9 mouse cellular contexts compared by ENCODE assay signal in genomic region chr16:32147589-32148207, GRCm38 (mm10). TPM values are rescaled to one million over a fixed set of nuclear protein-coding genes. Genes with fewer than 3 reads are reported as not detected.
A peak's percentile ranks its signal among the peaks of the same experiment; 100 is the strongest.
DNase-seq lines count a peak whose midpoint lies in the region; ATAC-seq and TF ChIP-seq lines count a peak whose summit lies in the region.
"Had no signal": no experiment of that assay in that cellular context is flagged by ENCODE, and none has a peak within 500 bp of the region (broad histone marks: within the 10 kb centered on the region; RNA-seq: fewer than 3 reads in every experiment).

No protein-coding gene starts in this region.

- H3K4me2 ChIP-seq in forebrain, embryonic 16.5 days (ENCODE audit: low read length), result peak overlapping the region; percentile 39
- H3K4me2 ChIP-seq in liver, embryonic 14.5 days (ENCODE audit: low read depth), result peak overlapping the region; percentile 28; the same call in 1 of the 2 replicates

- H3K9me3 ChIP-seq in ES-Bruce4 (replicated peaks; ENCODE audit: control insufficient read depth, insufficient read depth, low read length, poor library complexity, severe bottlenecking), result 0 out of 2 replicates have a peak, but pooled peaks cover 3% of the 10 kb centered on the region
- H3K9me3 ChIP-seq in forebrain, embryonic 16.5 days (ENCODE audit: control insufficient read depth, low read length), result no peaks in the 10 kb centered on the region
- H3K9me3 ChIP-seq in liver, embryonic 14.5 days (ENCODE audit: control insufficient read depth, low read length), result no peaks in the 10 kb centered on the region; the same call in none of the 2 replicates

- no peak for TF ChIP-seq EP300 in ES-Bruce4 (IDR thresholded peaks at IDR 0.05; ENCODE audit: insufficient read depth, low read depth, low read length)
- TF ChIP-seq EP300 in liver, embryonic 14.5 days (IDR thresholded peaks at IDR 0.05; ENCODE audit: low read depth), result no peak

- intact Hi-C loops in gastrocnemius, adult 2 months (cut with DNase I), result no loop called here

- H3K4me3 ChIP-seq in gastrocnemius, adult 2 months, result peak overlapping the region; percentile 50
- H3K4me3 ChIP-seq in ES-Bruce4 (ENCODE audit: low read depth, low read length), result peak overlapping the region; percentile 50
- H3K4me3 ChIP-seq in forebrain, embryonic 16.5 days (replicated peaks; ENCODE audit: low read length), result no peak overlapping the region; the same call in 1 of the 2 replicates
- peak overlapping the region in 1 of 2 experiments; percentile 20; a peak in 3 of 4 replicates for H3K4me3 ChIP-seq in liver, embryonic 14.5 days (ENCODE audit: insufficient read depth in 1 of 2, low read depth in 2 of 2, low read length in 2 of 2)

- 65% methylated on average over 10 of the region's 13 CpGs for WGBS in forebrain, embryonic 16.5 days
- WGBS in liver, embryonic 14.5 days (ENCODE audit: insufficient replicate concordance), result 63% methylated on average over 10 of the region's 13 CpGs

- peak; percentile 27 for TF ChIP-seq CTCF in gastrocnemius, adult 2 months (IDR thresholded peaks at IDR 0.05)
- TF ChIP-seq CTCF in ES-Bruce4 (IDR thresholded peaks at IDR 0.05; ENCODE audit: low read depth, low read length), result no peak
- no peak for TF ChIP-seq CTCF in liver, embryonic 14.5 days (IDR thresholded peaks at IDR 0.05; ENCODE audit: low read depth)

- peak overlapping the region; percentile 58 for H3K27ac ChIP-seq in gastrocnemius, adult 2 months
- H3K27ac ChIP-seq in ES-Bruce4 (ENCODE audit: insufficient read depth, low read length), result 0 out of 2 replicates have a peak overlapping the region, but pooled peaks have one; percentile 30
- no peak overlapping the region for H3K27ac ChIP-seq in forebrain, embryonic 16.5 days (ENCODE audit: low read length)
- peak overlapping the region; percentile 37; the same call in 1 of the 2 replicates for H3K27ac ChIP-seq in liver, embryonic 14.5 days

- ATAC-seq in forebrain, embryonic 16.5 days, result no peak
- no peak for ATAC-seq in liver, embryonic 14.5 days (ENCODE audit: insufficient read depth)
- ATAC-seq: Patski had no signal

- H3K9ac ChIP-seq in ES-Bruce4 (ENCODE audit: low read depth, poor library complexity, severe bottlenecking), result peak overlapping the region; percentile 26; the same call in 1 of the 2 replicates
- no peak overlapping the region for H3K9ac ChIP-seq in forebrain, embryonic 16.5 days (replicated peaks; ENCODE audit: low read depth, low read length)
- H3K9ac ChIP-seq in liver, embryonic 14.5 days (replicated peaks), result 0 out of 2 replicates have a peak overlapping the region, but pooled peaks have one; percentile 18

- H3K27me3 ChIP-seq in ES-Bruce4 (ENCODE audit: control insufficient read depth, insufficient read depth, low read length, poor library complexity, severe bottlenecking), result no peaks in the 10 kb centered on the region
- no peaks in the 10 kb centered on the region for H3K27me3 ChIP-seq in forebrain, embryonic 16.5 days (replicated peaks; ENCODE audit: control insufficient read depth, insufficient read depth, low read length)
- H3K27me3 ChIP-seq in liver, embryonic 14.5 days (ENCODE audit: control insufficient read depth, insufficient read depth, low read length), result no peaks in the 10 kb centered on the region

- DNase-seq in gastrocnemius, adult 2 months, result no peak
- no peak for DNase-seq in gastrocnemius, adult 18-20 months (ENCODE audit: low spot score)
- DNase-seq in liver, embryonic 14.5 days (ENCODE audit: low read depth in 3 of 3, low spot score in 3 of 3), result no peak
- DNase-seq in ovary, postnatal 36 days (ENCODE audit: low spot score), result no peak
- no peak for DNase-seq in left cerebral cortex, adult 9 months (ENCODE audit: low spot score in 2 of 2)
- DNase-seq in spleen, postnatal 4 days (ENCODE audit: low spot score in 2 of 2), result no peak

- no peaks in the 10 kb centered on the region for H3K36me3 ChIP-seq in ES-Bruce4 (ENCODE audit: control insufficient read depth, insufficient read depth, low read length, poor library complexity, severe bottlenecking)
- no peaks in the 10 kb centered on the region for H3K36me3 ChIP-seq in forebrain, embryonic 16.5 days (ENCODE audit: control insufficient read depth, insufficient read depth)
- H3K36me3 ChIP-seq in liver, embryonic 14.5 days (replicated peaks; ENCODE audit: control insufficient read depth, insufficient read depth, low read depth), result peaks cover 24% of the 10 kb centered on the region

- no peaks in the 10 kb centered on the region for H3K4me1 ChIP-seq in ES-Bruce4 (ENCODE audit: control insufficient read depth, insufficient read depth, low read length)
- H3K4me1 ChIP-seq in forebrain, embryonic 16.5 days (replicated peaks; ENCODE audit: control insufficient read depth, insufficient read depth, low read length), result 0 out of 2 replicates have a peak, but pooled peaks cover 3% of the 10 kb centered on the region
- 0 out of 4 replicates have a peak, but pooled peaks cover 0 to 2% of the 10 kb centered on the region in 2 experiments for H3K4me1 ChIP-seq in liver, embryonic 14.5 days (replicated peaks; ENCODE audit: control insufficient read depth in 2 of 2, insufficient read depth in 2 of 2, low read length in 1 of 2)

- no peak for TF ChIP-seq POLR2A in ES-Bruce4 (IDR thresholded peaks at IDR 0.05; ENCODE audit: insufficient read depth, low read length)

RNA-seq across cellular contexts. Expression of gene Nrros, which starts 17.7 kb away (rescaled TPM):
- total RNA-seq in gastrocnemius, adult 2 months (2021), result 1 to 10 TPM; 1.6 TPM
- total RNA-seq in gastrocnemius, adult 18-20 months (2021), result 1 to 10 TPM; 1.3 to 2.1 TPM
- 0.61 and 1.1 TPM in 2 replicates for polyA plus RNA-seq in ES-Bruce4 (2011; ENCODE audit: insufficient read depth, insufficient read length, low read depth, missing spikeins)
- polyA plus RNA-seq in forebrain, embryonic 16.5 days (2015; fragmentation: Nextera tagmentation; extraction: Ambion mirVana), result 9.0 TPM in 2 replicates
- 11.6 and 13.2 TPM in 2 replicates for polyA plus RNA-seq in liver, embryonic 14.5 days (2012; rRNA removed)
- polyA plus RNA-seq in liver, embryonic 14.5 days (2014; fragmentation: Nextera tagmentation; extraction: Ambion mirVana), result 18.8 and 18.9 TPM in 2 replicates
- polyA plus RNA-seq: Patski had no signal

RNA-seq across cellular contexts. Expression of gene Bex6, which starts 31.9 kb away (rescaled TPM):
- total RNA-seq in gastrocnemius, adult 2 months (2021), result not detected
- total RNA-seq in gastrocnemius, adult 18-20 months (2021), result not detected
- not detected in 2 replicates for polyA plus RNA-seq in ES-Bruce4 (2011; ENCODE audit: insufficient read depth, insufficient read length, low read depth, missing spikeins)
- polyA plus RNA-seq in forebrain, embryonic 16.5 days (2015; fragmentation: Nextera tagmentation; extraction: Ambion mirVana), result not detected in 2 replicates
- 0.52 and 0.90 TPM in 2 replicates for polyA plus RNA-seq in liver, embryonic 14.5 days (2012; rRNA removed)
- 0.70 and 0.71 TPM in 2 replicates for polyA plus RNA-seq in liver, embryonic 14.5 days (2014; fragmentation: Nextera tagmentation; extraction: Ambion mirVana)
- polyA plus RNA-seq: Patski had no signal

RNA-seq across cellular contexts. Expression of gene Cep19, which starts 48.1 kb away (rescaled TPM):
- 1 to 10 TPM; 8.3 to 8.4 TPM for total RNA-seq in gastrocnemius, adult 2 months (2021)
- total RNA-seq in gastrocnemius, adult 18-20 months (2021), result 10 to 100 TPM in 1 of 2 experiments, 1 to 10 TPM in 1; 9.3 to 10.9 TPM
- 12.7 and 13.0 TPM in 2 replicates for polyA plus RNA-seq in ES-Bruce4 (2011; ENCODE audit: insufficient read depth, insufficient read length, low read depth, missing spikeins)
- polyA plus RNA-seq in forebrain, embryonic 16.5 days (2015; fragmentation: Nextera tagmentation; extraction: Ambion mirVana), result 48.4 and 56.3 TPM in 2 replicates
- polyA plus RNA-seq in liver, embryonic 14.5 days (2012; rRNA removed), result 1.3 and 2.1 TPM in 2 replicates
- polyA plus RNA-seq in liver, embryonic 14.5 days (2014; fragmentation: Nextera tagmentation; extraction: Ambion mirVana), result 4.0 and 4.3 TPM in 2 replicates

RNA-seq across cellular contexts. Expression of gene Pigx, which starts 48.2 kb away (rescaled TPM):
- total RNA-seq in gastrocnemius, adult 2 months (2021), result 10 to 100 TPM; 11.3 to 12.6 TPM
- total RNA-seq in gastrocnemius, adult 18-20 months (2021), result 10 to 100 TPM; 10.5 to 12.7 TPM
- 69.1 and 69.2 TPM in 2 replicates for polyA plus RNA-seq in ES-Bruce4 (2011; ENCODE audit: insufficient read depth, insufficient read length, low read depth, missing spikeins)
- 121 and 122 TPM in 2 replicates for polyA plus RNA-seq in forebrain, embryonic 16.5 days (2015; fragmentation: Nextera tagmentation; extraction: Ambion mirVana)
- 10.5 and 13.2 TPM in 2 replicates for polyA plus RNA-seq in liver, embryonic 14.5 days (2012; rRNA removed)
- polyA plus RNA-seq in liver, embryonic 14.5 days (2014; fragmentation: Nextera tagmentation; extraction: Ambion mirVana), result 25.5 and 28.8 TPM in 2 replicates
